In genomic region chr8:120607460-120607859, GRCm38 (mm10) we compare ENCODE assay signal across 8 mouse cellular contexts. TPM values are rescaled to one million over a fixed set of nuclear protein-coding genes. Genes with fewer than 3 reads are reported as not detected.
DNase-seq lines count a peak whose midpoint lies in the region; ATAC-seq and TF ChIP-seq lines count a peak whose summit lies in the region.

No protein-coding gene starts in this region.

- no peak overlapping the region for H3K4me2 ChIP-seq in hindbrain, embryonic 13.5 days
- peak overlapping the region; percentile 86 for H3K4me2 ChIP-seq in CH12.LX (ENCODE audit: insufficient read depth, low read depth, poor library complexity, severe bottlenecking)
- peak overlapping the region; percentile 27 for H3K4me2 ChIP-seq in liver, embryonic 14.5 days (ENCODE audit: low read depth)

- H3K4me1 ChIP-seq in hindbrain, embryonic 13.5 days (replicated peaks): peaks cover 6% of the 10 kb centered on the region
- H3K4me1 ChIP-seq in hindbrain, embryonic 10.5 days (replicated peaks): peaks cover 27% of the 10 kb centered on the region
- peaks cover 7 to 14% of the 10 kb centered on the region in 2 experiments for H3K4me1 ChIP-seq in CH12.LX (ENCODE audit: control insufficient read depth in 1 of 2, insufficient read depth in 2 of 2)
- no peaks in the 10 kb centered on the region for H3K4me1 ChIP-seq in liver, embryonic 14.5 days (replicated peaks; ENCODE audit: control insufficient read depth in 2 of 2, insufficient read depth in 2 of 2, low read length in 1 of 2)

- DNase-seq in hindbrain, embryonic 10.5 days (ENCODE audit: low spot score): no peak
- peak; percentile 34 for DNase-seq in CH12.LX (ENCODE audit: extremely low read depth)
- DNase-seq in NIH3T3 (ENCODE audit: low read depth): peak; percentile 27
- DNase-seq in liver, embryonic 14.5 days (ENCODE audit: low read depth in 3 of 3, low spot score in 3 of 3): no peak
- DNase-seq in retina, postnatal 1 day: no peak
- no peak for DNase-seq in adrenal gland, adult (ENCODE audit: inconsistent age in 2 of 2, low spot score in 1 of 2)
- DNase-seq in cerebellum, postnatal 25 days: no peak

- no peak for TF ChIP-seq CTCF in CH12.LX (conservative IDR thresholded peaks at IDR 0.05 in 1 of 2, IDR thresholded peaks at IDR 0.05 in 1 of 2; ENCODE audit: low read depth in 2 of 2, low read length in 2 of 2)
- TF ChIP-seq CTCF in liver, embryonic 14.5 days (IDR thresholded peaks at IDR 0.05; ENCODE audit: low read depth): no peak

- TF ChIP-seq POLR2A in CH12.LX (IDR thresholded peaks at IDR 0.05; ENCODE audit: low read depth, low read length): no peak

- no peaks in the 10 kb centered on the region for H3K36me3 ChIP-seq in hindbrain, embryonic 13.5 days
- no peaks in the 10 kb centered on the region for H3K36me3 ChIP-seq in hindbrain, embryonic 10.5 days
- no peaks in the 10 kb centered on the region for H3K36me3 ChIP-seq in CH12.LX (replicated peaks in 1 of 2; ENCODE audit: control insufficient read depth in 1 of 2, insufficient read depth in 1 of 2, low read length in 1 of 2)
- no peaks in the 10 kb centered on the region for H3K36me3 ChIP-seq in liver, embryonic 14.5 days (replicated peaks; ENCODE audit: control insufficient read depth, insufficient read depth, low read depth)

- TF ChIP-seq RAD21 in CH12.LX (IDR thresholded peaks at IDR 0.05; ENCODE audit: low read depth, low read length): no peak

- no peak overlapping the region for H3K27ac ChIP-seq in hindbrain, embryonic 13.5 days
- H3K27ac ChIP-seq in hindbrain, embryonic 10.5 days: no peak overlapping the region; the same call in 1 of the 2 replicates
- H3K27ac ChIP-seq in CH12.LX (ENCODE audit: insufficient read depth, low read depth): no peak overlapping the region
- no peak overlapping the region for H3K27ac ChIP-seq in liver, embryonic 14.5 days

- H3K79me2 ChIP-seq in CH12.LX (replicated peaks; ENCODE audit: control insufficient read depth, extremely low read depth, insufficient read depth, poor library complexity, severe bottlenecking): no peaks in the 10 kb centered on the region

- H3K9me3 ChIP-seq in hindbrain, embryonic 13.5 days: no peaks in the 10 kb centered on the region
- no peaks in the 10 kb centered on the region for H3K9me3 ChIP-seq in hindbrain, embryonic 10.5 days
- peaks cover 8% of the 10 kb centered on the region for H3K9me3 ChIP-seq in CH12.LX (replicated peaks; ENCODE audit: low read length)
- no peaks in the 10 kb centered on the region for H3K9me3 ChIP-seq in liver, embryonic 14.5 days (ENCODE audit: control insufficient read depth, low read length)

- no peak overlapping the region for H3K4me3 ChIP-seq in hindbrain, embryonic 13.5 days
- no peak overlapping the region for H3K4me3 ChIP-seq in hindbrain, embryonic 10.5 days
- peak overlapping the region; percentile 7 to 34 (median 29) for H3K4me3 ChIP-seq in CH12.LX (replicated peaks in 1 of 3; ENCODE audit: low read depth in 2 of 3, low read length in 2 of 3, poor library complexity in 1 of 3)
- H3K4me3 ChIP-seq in liver, embryonic 14.5 days (ENCODE audit: insufficient read depth in 1 of 2, low read depth in 2 of 2, low read length in 2 of 2): no peak overlapping the region

- dilution Hi-C loops in CH12.LX (cut with MboI; ENCODE audit: extremely low pct_ligation_motif_present, extremely low pct_unique_long_range_greater_than_20kb, low sequenced_read_pairs): no loop called here

- 83% methylated on average over 9 of the region's 9 CpGs for WGBS in hindbrain, embryonic 13.5 days
- WGBS in hindbrain, embryonic 10.5 days: 83% methylated on average over 9 of the region's 9 CpGs
- WGBS in liver, embryonic 14.5 days (ENCODE audit: insufficient replicate concordance): 71% methylated on average over 9 of the region's 9 CpGs

- in situ Hi-C loops in CH12.LX (cut with MboI; ENCODE audit: low pct_ligation_motif_present, low pct_unique_long_range_greater_than_20kb, low sequenced_read_pairs): no loop called here

- no peak overlapping the region for H3K9ac ChIP-seq in hindbrain, embryonic 13.5 days
- no peak overlapping the region for H3K9ac ChIP-seq in CH12.LX (ENCODE audit: insufficient read depth, low read depth)
- no peak overlapping the region for H3K9ac ChIP-seq in liver, embryonic 14.5 days (replicated peaks)

- no peak for TF ChIP-seq EP300 in CH12.LX (IDR thresholded peaks at IDR 0.05; ENCODE audit: low read length)
- no peak for TF ChIP-seq EP300 in liver, embryonic 14.5 days (IDR thresholded peaks at IDR 0.05; ENCODE audit: low read depth)

- peak; percentile 44; the same call in 1 of the 2 replicates for ATAC-seq in hindbrain, embryonic 13.5 days (ENCODE audit: low FRiP score)
- 0 out of 2 replicates have a peak, but pooled peaks have one; percentile 26 for ATAC-seq in liver, embryonic 14.5 days (ENCODE audit: insufficient read depth)

- 0 out of 2 replicates have a peak, but pooled peaks cover 21% of the 10 kb centered on the region for H3K27me3 ChIP-seq in hindbrain, embryonic 13.5 days
- peaks cover 25% of the 10 kb centered on the region for H3K27me3 ChIP-seq in hindbrain, embryonic 10.5 days (ENCODE audit: insufficient read depth, poor library complexity, severe bottlenecking)
- peaks cover 37% of the 10 kb centered on the region for H3K27me3 ChIP-seq in CH12.LX (replicated peaks)
- no peaks in the 10 kb centered on the region for H3K27me3 ChIP-seq in liver, embryonic 14.5 days (ENCODE audit: control insufficient read depth, insufficient read depth, low read length)

TF ChIP-seq in CH12.LX, 34 proteins besides CTCF, POLR2A, EP300 and RAD21:
- 0 out of 2 replicates have a peak, but pooled peaks have one; percentile 12 for TF ChIP-seq BHLHE40 (IDR thresholded peaks at IDR 0.05; ENCODE audit: low read depth, low read length)
- TF ChIP-seq MAFK (IDR thresholded peaks at IDR 0.05; ENCODE audit: insufficient replicate concordance, low read length): no peak

RNA-seq across cellular contexts. Expression of gene Gins2, which starts 18.4 kb away (rescaled TPM):
- polyA plus RNA-seq in hindbrain, embryonic 13.5 days (2015; fragmentation: Nextera tagmentation; extraction: Ambion mirVana): 23.1 and 24.5 TPM in 2 replicates
- 138 and 165 TPM in 2 replicates for polyA plus RNA-seq in hindbrain, embryonic 10.5 days (2016; fragmentation: Nextera tagmentation; extraction: Ambion mirVana)
- 61.2 and 68.4 TPM in 2 replicates for total RNA-seq in CH12.LX (2012; rRNA removed)
- 50.0 TPM in 2 replicates for total RNA-seq in CH12.LX (2014; rRNA removed)
- 127 and 129 TPM in 2 replicates for polyA plus RNA-seq in CH12.LX (2012; ENCODE audit: insufficient read length, low read depth)
- 31.5 and 37.5 TPM in 2 replicates for polyA plus RNA-seq in liver, embryonic 14.5 days (2012; rRNA removed)
- polyA plus RNA-seq in liver, embryonic 14.5 days (2014; fragmentation: Nextera tagmentation; extraction: Ambion mirVana): 63.4 and 63.7 TPM in 2 replicates

RNA-seq across cellular contexts. Expression of gene 1190005I06Rik, which starts 40.0 kb away (rescaled TPM):
- 8.9 and 11.0 TPM in 2 replicates for polyA plus RNA-seq in hindbrain, embryonic 13.5 days (2015; fragmentation: Nextera tagmentation; extraction: Ambion mirVana)
- polyA plus RNA-seq in hindbrain, embryonic 10.5 days (2016; fragmentation: Nextera tagmentation; extraction: Ambion mirVana): 2.8 and 4.7 TPM in 2 replicates
- total RNA-seq in CH12.LX (2012; rRNA removed): 0.85 and 1.7 TPM in 2 replicates
- not detected in 2 replicates for total RNA-seq in CH12.LX (2014; rRNA removed)
- 0.36 TPM in 1 of 2 replicates, not detected in the other for polyA plus RNA-seq in CH12.LX (2012; ENCODE audit: insufficient read length, low read depth)
- polyA plus RNA-seq in liver, embryonic 14.5 days (2012; rRNA removed): 0.26 and 0.28 TPM in 2 replicates
- 0.86 and 1.7 TPM in 2 replicates for polyA plus RNA-seq in liver, embryonic 14.5 days (2014; fragmentation: Nextera tagmentation; extraction: Ambion mirVana)

Comparison
In these comparisons a context has a peak if more than half of its experiments do, and no peak if none do; other contexts are left out.
1. H3K4me3 ChIP-seq: peak in CH12.LX (3 of 3); none in hindbrain, embryonic 13.5 days (single experiment), hindbrain, embryonic 10.5 days (single experiment) and liver, embryonic 14.5 days (0 of 2).
2. DNase-seq: peak in CH12.LX (single experiment) and NIH3T3 (single experiment); none in hindbrain, embryonic 10.5 days (single experiment), liver, embryonic 14.5 days (0 of 3), retina, postnatal 1 day (single experiment), adrenal gland, adult (0 of 2) and cerebellum, postnatal 25 days (0 of 2).